Mouse (Mus musculus): ENCODE measurements around the gene Aqp9. TPM values are rescaled to one million over a fixed set of nuclear protein-coding genes. Genes with fewer than 3 reads are reported as not detected.

Gene Aqp9
- polyA plus RNA-seq, 1 experiment: 0.63 TPM

- Histone ChIP-seq H3K4me3 (ENCODE audit: insufficient read depth, low read depth, low read length) (no peak overlapping the region), H3K4me1 (ENCODE audit: control insufficient read depth, insufficient read depth, insufficient read length, low read length) (no peaks in the 10 kb centered on the region), H3K27ac (replicated peaks; ENCODE audit: low read depth, low read length) (no peak overlapping the region)
Measured at GRCm38 (mm10) chr9:71179964-71180700, 11.7 kb upstream of the Aqp9 start.

GRCm38 (mm10) chr9:71179276-71179896 is 10.9 kb upstream of the Aqp9 start:
- H3K4me3 ChIP-seq (ENCODE audit: insufficient read depth, low read depth, low read length): no peak overlapping the region

GRCm38 (mm10) chr9:71175686-71176085 is 7.2 kb upstream of the Aqp9 start:
- Histone ChIP-seq H3K4me1 (ENCODE audit: control insufficient read depth, insufficient read depth, insufficient read length, low read length) (no peaks in the 10 kb centered on the region), H3K27ac (replicated peaks; ENCODE audit: low read depth, low read length) (no peak overlapping the region), H3K4me3 (ENCODE audit: insufficient read depth, low read depth, low read length) (no peak overlapping the region)

More at GRCm38 (mm10) chr9:71179276-71179896, 10.9 kb upstream of the Aqp9 start:
- H3K4me1 ChIP-seq (ENCODE audit: control insufficient read depth, insufficient read depth, insufficient read length, low read length): no peaks in the 10 kb centered on the region
- H3K27ac ChIP-seq (replicated peaks; ENCODE audit: low read depth, low read length): no peak overlapping the region

GRCm38 (mm10) chr9:71174316-71174975 is 6.0 kb upstream of the Aqp9 start:
- no peak overlapping the region for H3K4me3 ChIP-seq (ENCODE audit: insufficient read depth, low read depth, low read length)
- H3K27ac ChIP-seq (replicated peaks; ENCODE audit: low read depth, low read length): no peak overlapping the region
- no peaks in the 10 kb centered on the region for H3K4me1 ChIP-seq (ENCODE audit: control insufficient read depth, insufficient read depth, insufficient read length, low read length)

GRCm38 (mm10) chr9:71173533-71173932 is 5.1 kb upstream of the Aqp9 start:
- H3K4me1 ChIP-seq (ENCODE audit: control insufficient read depth, insufficient read depth, insufficient read length, low read length): no peaks in the 10 kb centered on the region
- no peak overlapping the region for H3K27ac ChIP-seq (replicated peaks; ENCODE audit: low read depth, low read length)
- no peak overlapping the region for H3K4me3 ChIP-seq (ENCODE audit: insufficient read depth, low read depth, low read length)

GRCm38 (mm10) chr9:71167473-71168215 is 838 bp downstream of the Aqp9 start:
- peaks cover 5% of the 10 kb centered on the region; the same call in 1 of the 2 replicates for H3K4me1 ChIP-seq (ENCODE audit: control insufficient read depth, insufficient read depth, insufficient read length, low read length)
- no peak overlapping the region for H3K27ac ChIP-seq (replicated peaks; ENCODE audit: low read depth, low read length)

GRCm38 (mm10) chr9:71166871-71167465 is 1.5 kb downstream of the Aqp9 start:
- Histone ChIP-seq H3K27ac (replicated peaks; ENCODE audit: low read depth, low read length) (no peak overlapping the region), H3K4me1 (ENCODE audit: control insufficient read depth, insufficient read depth, insufficient read length, low read length) (peaks cover 5% of the 10 kb centered on the region; the same call in 1 of the 2 replicates)

More at GRCm38 (mm10) chr9:71167473-71168215, 838 bp downstream of the Aqp9 start:
- no peak overlapping the region for H3K4me3 ChIP-seq (ENCODE audit: insufficient read depth, low read depth, low read length)

GRCm38 (mm10) chr9:71166019-71166705 is 2.3 kb downstream of the Aqp9 start:
- Histone ChIP-seq H3K4me1 (ENCODE audit: control insufficient read depth, insufficient read depth, insufficient read length, low read length) (peaks cover 5% of the 10 kb centered on the region; the same call in 1 of the 2 replicates), H3K4me3 (ENCODE audit: insufficient read depth, low read depth, low read length) (no peak overlapping the region), H3K27ac (replicated peaks; ENCODE audit: low read depth, low read length) (no peak overlapping the region)

More at GRCm38 (mm10) chr9:71166871-71167465, 1.5 kb downstream of the Aqp9 start:
- no peak overlapping the region for H3K4me3 ChIP-seq (ENCODE audit: insufficient read depth, low read depth, low read length)

GRCm38 (mm10) chr9:71165510-71165909 is 3.0 kb downstream of the Aqp9 start:
- Histone ChIP-seq H3K4me3 (ENCODE audit: insufficient read depth, low read depth, low read length) (no peak overlapping the region), H3K4me1 (ENCODE audit: control insufficient read depth, insufficient read depth, insufficient read length, low read length) (peaks cover 5% of the 10 kb centered on the region; the same call in 1 of the 2 replicates), H3K27ac (replicated peaks; ENCODE audit: low read depth, low read length) (no peak overlapping the region)

GRCm38 (mm10) chr9:71165061-71165460 is 3.4 kb downstream of the Aqp9 start:
- Histone ChIP-seq H3K4me1 (ENCODE audit: control insufficient read depth, insufficient read depth, insufficient read length, low read length) (peaks cover 5% of the 10 kb centered on the region; the same call in 1 of the 2 replicates), H3K27ac (replicated peaks; ENCODE audit: low read depth, low read length) (no peak overlapping the region), H3K4me3 (ENCODE audit: insufficient read depth, low read depth, low read length) (no peak overlapping the region)

GRCm38 (mm10) chr9:71164353-71164752 is 4.1 kb downstream of the Aqp9 start:
- no peak overlapping the region for H3K27ac ChIP-seq (replicated peaks; ENCODE audit: low read depth, low read length)
- no peak overlapping the region for H3K4me3 ChIP-seq (ENCODE audit: insufficient read depth, low read depth, low read length)
- H3K4me1 ChIP-seq (ENCODE audit: control insufficient read depth, insufficient read depth, insufficient read length, low read length): peaks cover 5% of the 10 kb centered on the region; the same call in 1 of the 2 replicates

- Histone ChIP-seq H3K4me1 (ENCODE audit: control insufficient read depth, insufficient read depth, insufficient read length, low read length) (peaks cover 5% of the 10 kb centered on the region; the same call in 1 of the 2 replicates), H3K27ac (replicated peaks; ENCODE audit: low read depth, low read length) (no peak overlapping the region), H3K4me3 (ENCODE audit: insufficient read depth, low read depth, low read length) (no peak overlapping the region)
Measured at GRCm38 (mm10) chr9:71162858-71163740, 5.4 kb downstream of the Aqp9 start.

- Histone ChIP-seq H3K27ac (replicated peaks; ENCODE audit: low read depth, low read length) (no peak overlapping the region), H3K4me1 (ENCODE audit: control insufficient read depth, insufficient read depth, insufficient read length, low read length) (peaks cover under 1% of the 10 kb centered on the region; the same call in 1 of the 2 replicates), H3K4me3 (ENCODE audit: insufficient read depth, low read depth, low read length) (no peak overlapping the region)
Measured at GRCm38 (mm10) chr9:71162131-71162857, 6.2 kb downstream of the Aqp9 start.
